Mouse (Mus musculus) kidney, postnatal 4 days (tissue): ENCODE results near the gene AC124502.3.
A peak's percentile ranks its signal among the peaks of the same experiment; 100 is the strongest.

Experiments
- DNase-seq, 2 experiments: peaks; one replicate each; pipeline ENCODE4 v3.0.0; 2021; ENCODE audit warnings: mixed read lengths in 2 of 2

AC124502.3 gene

DNA sequence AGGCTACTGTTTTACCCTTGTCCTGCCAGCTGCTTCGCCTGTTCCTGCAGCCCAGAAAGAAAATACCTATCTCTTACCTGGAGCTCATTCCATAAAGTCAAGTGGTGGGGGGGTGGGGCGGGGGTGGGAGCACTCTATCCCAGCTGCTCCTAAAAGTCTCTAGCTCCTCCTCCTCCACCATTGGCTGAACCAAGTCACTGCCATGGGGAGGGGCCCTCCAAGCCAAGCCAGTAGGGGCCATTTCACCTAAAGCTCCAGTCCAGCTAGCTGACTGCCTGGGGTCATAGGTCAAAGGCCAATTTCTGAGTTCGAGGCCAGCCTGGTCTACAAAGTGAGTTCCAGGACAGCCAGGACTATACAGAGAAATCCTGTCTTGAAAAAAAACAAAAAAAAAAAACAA is 6.0 kb upstream of the AC124502.3 start:
- DNase-seq: no peak

DNA sequence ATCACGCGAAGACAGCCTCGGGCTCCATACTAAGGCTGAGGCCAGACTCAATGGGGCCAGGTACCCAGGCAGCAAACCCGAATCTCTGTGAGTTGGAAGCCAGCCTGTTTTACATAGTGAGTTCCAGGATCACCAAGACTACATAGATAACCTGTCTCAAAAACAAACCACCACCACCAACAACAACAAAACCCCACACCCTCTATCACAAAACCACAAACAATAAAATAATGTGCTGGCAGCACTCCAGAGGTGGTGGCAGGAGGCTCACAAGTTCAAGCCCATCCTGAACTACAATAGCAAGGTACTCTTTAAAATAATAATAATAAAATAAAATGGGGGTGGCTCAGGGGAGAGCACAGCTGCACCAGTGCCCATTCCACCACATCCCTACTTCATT is 2.1 kb upstream of the AC124502.3 start:
- DNase-seq: no peak

DNA sequence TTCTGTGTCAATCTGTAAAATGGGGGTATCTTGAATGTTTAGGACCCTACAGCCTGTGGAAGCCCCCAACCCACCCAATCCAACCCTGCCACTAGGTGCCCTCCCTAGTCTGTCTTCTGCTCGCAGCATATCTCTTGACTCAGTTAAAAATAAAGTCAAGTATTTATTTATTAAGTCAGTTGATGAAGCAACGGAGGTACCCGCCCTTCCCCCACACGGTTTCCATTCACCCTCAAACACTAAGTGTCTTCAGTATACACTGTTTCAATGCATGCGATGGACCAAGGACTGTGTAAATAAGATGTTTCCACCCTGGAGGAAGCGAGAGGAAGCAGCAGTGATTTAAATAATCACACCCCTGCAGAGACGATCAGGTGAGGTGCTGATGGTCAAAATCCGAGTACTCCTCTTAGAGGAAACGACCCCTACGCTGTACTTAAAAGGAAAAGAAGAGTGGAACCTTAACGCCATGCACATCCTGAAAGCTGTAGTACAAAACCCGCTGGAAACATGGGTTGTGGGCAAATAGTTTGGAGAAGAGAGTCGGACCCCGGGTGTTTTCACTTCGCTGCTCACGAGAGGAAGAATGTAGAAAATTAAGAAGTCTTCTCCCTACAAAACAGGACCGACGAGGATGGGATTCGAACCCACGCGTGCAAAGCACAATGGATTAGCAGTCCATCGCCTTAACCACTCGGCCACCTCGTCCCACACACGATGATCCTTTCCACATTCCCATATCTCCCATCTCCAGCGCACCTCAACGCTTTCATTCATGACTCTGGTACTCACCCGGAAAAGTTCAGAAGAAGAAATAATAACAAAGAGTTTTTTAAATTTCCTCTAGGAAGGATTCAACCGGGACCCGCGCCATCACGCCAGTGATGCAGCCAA is 766 bp upstream of the AC124502.3 start:
- DNase-seq: peak; percentile 85 to 90

GRCm38 (mm10) chr19:5039301-5040114 is 817 bp downstream of the AC124502.3 start:
- DNase-seq: peak in 1 of 2 experiments; percentile 50

DNA sequence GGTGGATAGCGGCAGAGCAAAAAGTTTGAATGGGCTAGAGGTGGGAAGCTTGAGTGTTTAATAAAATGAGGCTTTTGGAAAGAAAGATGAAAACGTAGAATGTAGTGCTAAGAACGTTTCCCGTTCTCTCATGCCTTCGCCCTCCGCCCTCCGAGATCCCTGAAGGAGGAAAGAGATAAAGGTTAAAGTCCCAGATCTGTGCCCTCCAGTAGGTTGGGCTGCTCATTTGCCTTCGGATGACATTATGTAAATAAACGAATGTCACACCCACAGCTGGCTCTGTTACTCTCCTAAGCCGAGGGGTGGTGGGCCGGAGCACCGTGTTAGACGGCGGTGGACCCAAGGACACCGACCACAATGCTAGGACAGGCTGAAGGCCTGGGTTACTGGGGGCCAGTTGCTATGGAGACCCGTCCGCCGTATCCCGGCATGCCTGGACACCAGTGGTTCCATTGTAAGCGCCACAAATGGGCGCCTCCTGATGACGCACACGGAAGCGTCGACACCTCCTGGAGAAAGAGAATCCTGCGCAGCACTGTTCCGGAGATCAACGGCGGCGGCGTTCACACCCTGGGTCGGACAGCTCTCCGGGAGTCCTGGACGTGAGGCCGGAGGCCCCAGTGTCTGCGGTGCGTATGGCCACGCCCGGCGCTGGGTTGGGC is 2.3 kb downstream of the AC124502.3 start, which contains the start of gene Brms1:
Gene Brms1 (plus strand): TSS at position 493 of the 662 bp plus-strand sequence.
- DNase-seq: peak; percentile 96 to 97

GRCm38 (mm10) chr19:5041588-5041987 is 2.9 kb downstream of the AC124502.3 start:
- no peak for DNase-seq

GRCm38 (mm10) chr19:5045531-5045930 is 6.8 kb downstream of the AC124502.3 start:
- no peak for DNase-seq

DNA sequence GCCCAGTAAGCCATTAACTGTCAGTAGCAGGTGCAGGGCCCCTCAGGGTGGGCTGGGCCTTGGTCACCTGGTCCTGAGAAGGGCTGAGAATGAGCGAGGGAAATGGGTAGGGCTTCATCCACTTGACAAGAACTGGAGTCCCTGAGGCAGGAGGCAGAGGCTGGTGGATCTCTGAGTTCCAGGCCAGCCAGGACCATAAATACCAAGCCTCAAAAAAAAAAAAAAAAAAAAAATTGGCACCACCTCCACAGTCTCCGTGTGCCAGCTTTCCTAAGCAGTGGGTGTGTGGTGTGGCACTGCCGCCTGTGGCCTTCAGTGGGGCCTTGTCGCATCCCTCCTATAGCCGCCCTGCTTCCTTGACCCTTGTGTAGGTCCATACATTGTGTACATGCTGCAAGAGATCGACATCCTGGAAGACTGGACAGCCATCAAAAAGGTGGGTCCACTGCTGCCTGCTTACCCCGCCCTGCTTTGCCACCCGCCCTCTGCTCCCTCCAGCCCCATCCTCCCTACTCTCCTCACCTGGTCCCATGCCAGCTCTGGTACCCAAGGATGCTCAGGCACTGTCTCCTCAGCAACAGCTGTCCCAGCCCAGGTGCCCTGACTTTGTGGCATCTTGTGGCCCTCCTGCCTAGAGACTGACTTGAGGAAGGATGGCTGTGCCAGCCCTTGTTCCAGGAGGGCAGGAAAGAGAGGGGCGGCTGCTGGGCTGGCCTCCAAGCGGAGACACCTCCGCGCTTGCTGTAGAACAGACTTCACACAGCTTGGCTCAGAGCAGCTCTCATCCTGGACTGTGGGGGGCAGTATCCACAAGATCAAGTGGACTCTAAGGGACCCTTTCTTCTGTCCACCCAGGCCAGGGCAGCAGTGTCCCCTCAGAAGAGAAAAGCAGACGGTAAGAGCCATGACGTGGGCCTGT is 9.7 kb downstream of the AC124502.3 start:
- no peak for DNase-seq

DNA sequence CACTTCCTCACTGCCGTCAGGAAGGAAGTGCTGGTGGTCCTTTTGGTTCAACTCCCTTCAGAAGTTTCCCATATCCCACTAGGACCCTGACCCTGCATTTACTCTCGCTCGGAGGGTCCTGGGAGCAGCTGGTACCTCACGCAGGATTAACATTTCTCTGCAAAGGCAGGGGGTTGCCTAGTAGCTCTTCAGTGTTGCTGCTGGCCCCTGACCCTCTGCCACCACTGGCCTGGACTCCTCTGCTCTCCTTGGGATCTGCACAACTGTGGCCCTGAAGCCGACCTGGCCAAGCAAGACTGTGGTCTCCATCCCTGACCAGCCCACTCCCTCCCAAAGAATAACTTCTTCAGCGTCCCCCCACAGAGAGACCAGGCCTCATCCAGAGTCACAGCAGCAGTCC is 10.6 kb downstream of the AC124502.3 start:
- no peak for DNase-seq

DNA sequence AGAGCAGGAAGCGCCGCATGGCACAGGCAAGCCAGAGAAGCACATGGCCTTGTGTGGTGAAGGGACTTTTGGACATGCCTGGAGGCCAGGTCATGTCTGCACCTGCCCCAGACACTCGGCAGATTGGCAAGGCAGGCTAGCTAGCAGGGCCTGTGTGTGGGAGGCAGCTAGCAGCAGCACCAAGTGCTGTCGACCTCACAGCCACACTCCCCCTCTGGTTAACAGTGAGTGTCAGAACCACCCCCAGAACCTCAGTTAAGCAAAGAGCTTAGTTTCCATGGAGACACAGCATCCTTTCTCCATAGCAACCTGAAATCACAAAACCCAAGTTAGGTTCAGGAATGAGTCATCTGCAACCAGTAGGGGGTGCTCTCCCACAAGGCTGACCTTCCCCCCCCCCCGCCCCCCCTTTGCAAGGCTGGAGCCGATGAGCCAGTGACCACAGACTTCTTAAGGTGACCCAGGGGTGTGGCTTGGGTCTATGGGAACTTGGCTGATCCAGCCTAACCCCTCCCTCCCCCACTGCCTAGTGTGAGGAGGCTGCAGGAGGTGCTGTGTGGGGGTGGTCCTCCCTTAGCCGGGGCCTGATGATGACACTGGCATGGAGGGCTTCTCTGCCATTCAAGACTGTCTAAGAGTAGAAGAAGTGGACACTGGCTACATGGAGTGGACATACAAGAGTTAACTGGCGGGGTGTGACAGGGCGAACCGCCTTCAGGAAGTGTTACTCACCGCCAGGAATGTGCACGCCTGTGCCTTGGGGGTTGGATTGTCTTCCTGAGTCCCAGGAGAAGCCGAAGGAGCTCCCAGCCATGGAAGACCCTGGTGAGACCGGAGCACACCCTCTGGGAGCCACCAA is 11.6 kb downstream of the AC124502.3 start, which contains the start of gene Rin1:
Gene Rin1 (plus strand): TSS at position 435 of the 859 bp plus-strand sequence.
- DNase-seq: peak; percentile 62 to 76

DNA sequence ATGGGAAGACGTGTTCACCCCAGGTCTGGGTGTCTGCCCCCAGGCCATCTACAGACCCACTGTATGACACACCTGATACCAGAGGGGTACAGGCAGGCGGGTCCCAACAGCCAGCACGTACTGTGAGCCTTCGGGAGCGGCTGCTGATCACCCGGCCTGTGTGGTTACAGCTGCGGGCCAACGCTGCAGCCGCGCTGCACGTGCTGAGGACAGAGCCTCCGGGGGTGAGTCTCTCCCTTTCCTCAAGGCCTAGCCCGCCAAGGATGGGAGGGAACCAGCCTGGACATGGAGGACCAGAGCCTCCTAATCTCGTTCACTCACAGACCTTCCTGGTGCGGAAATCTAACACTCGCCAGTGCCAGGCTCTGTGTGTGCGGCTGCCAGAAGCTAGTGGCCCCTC is 12.3 kb downstream of the AC124502.3 start:
- DNase-seq: peak; percentile 41 to 56

- no peak for DNase-seq
Observed at GRCm38 (mm10) chr19:5051515-5051914, 12.8 kb downstream of the AC124502.3 start.

- no peak for DNase-seq
Observed at GRCm38 (mm10) chr19:5052166-5052822, 13.6 kb downstream of the AC124502.3 start.

GRCm38 (mm10) chr19:5052853-5053252 is 14.2 kb downstream of the AC124502.3 start:
- DNase-seq: no peak

- DNase-seq: peak; percentile 81 to 86
Observed at GRCm38 (mm10) chr19:5053909-5054308, 15.2 kb downstream of the AC124502.3 start.

GRCm38 (mm10) chr19:5056251-5056650 is 17.6 kb downstream of the AC124502.3 start:
- peak; percentile 68 to 77 for DNase-seq

- DNase-seq: no peak
Observed at GRCm38 (mm10) chr19:5057876-5058775, 19.4 kb downstream of the AC124502.3 start.

DNA sequence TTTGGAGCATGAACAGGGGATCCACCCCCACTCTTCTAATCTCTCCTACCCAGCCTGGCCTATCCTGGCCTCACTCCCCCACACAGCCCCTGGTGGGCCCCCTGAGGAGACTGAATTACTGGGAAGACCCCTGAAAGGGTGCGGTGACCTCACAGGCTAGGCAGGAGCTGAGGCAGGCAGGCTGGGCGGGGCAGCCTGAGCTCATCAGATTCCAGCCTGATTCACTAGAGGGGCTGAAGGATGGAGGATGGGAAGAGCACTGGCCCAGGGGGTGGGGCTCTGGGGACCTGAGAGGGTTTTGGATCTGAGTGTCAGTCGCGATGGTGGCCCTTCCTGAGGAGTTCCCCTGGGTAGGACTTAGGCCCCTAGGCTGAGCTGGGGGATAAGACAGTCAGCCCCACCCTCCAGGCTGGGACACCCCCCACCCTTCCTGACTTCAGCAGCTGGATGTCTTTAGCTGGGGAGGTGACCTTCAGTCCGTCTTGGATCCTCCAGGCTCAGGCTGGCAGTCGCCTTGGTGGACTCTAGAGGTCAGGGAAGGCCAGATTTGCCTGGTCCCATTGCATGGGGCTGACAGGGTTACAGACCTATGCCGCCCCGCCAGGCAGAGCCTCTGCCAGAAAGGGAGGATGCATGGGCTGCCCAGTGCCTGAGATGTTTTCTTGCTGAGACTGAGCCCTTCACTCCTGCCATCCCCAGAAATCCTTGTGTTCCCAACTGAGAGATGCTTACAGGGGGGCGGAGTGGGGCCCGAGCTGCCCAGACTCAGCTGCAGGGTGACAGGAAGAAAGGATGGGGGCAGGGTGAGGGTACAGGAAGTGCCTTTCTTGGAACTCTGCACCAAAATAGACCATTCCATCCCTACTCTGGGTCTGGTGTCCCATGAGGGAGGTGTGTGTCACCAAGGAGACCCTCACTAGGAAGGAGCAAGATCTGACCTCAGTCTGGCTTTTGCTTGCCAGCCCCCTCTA is 20.4 kb downstream of the AC124502.3 start:
- DNase-seq: peak in 1 of 2 experiments; percentile 57
